Mouse (Mus musculus): ENCODE measurements around the gene Gm26657. TPM values are rescaled to one million over a fixed set of nuclear protein-coding genes. Genes with fewer than 3 reads are reported as not detected.

Gm26657 gene
- polyA plus RNA-seq, 1 experiment = not detected

DNA sequence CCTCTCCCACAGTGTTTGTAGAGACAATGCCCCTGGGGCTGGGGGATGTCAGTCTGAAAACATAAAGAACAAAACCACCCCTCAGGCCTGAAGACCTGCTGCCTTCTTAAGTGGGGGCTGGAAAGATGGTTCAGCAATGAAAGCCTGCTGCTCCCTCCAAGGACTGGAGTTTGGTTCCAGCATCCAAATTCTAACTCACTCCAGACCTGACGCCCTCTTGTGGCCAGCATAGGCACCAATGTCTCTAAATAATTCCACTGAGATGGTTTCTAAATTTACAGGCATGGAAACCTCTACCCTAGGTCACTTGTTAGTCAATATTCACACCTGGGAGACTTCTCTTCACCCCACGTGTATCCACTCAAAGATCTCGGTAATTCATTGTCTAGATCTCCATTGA lies 18.4 kb upstream of the Gm26657 start:
- Histone ChIP-seq H3K79me2 (ENCODE audit: control insufficient read depth, insufficient read depth) (no peaks in the 10 kb centered on the region), H3ac (ENCODE audit: control insufficient read depth, insufficient read length) (no peak overlapping the region), H3K27me3 (ENCODE audit: control insufficient read depth, insufficient read depth, insufficient read length) (no peaks in the 10 kb centered on the region), H3K36me3 (ENCODE audit: control insufficient read depth, insufficient read depth) (no peaks in the 10 kb centered on the region), H3K4me3 (no peak overlapping the region), H3K4me2 (ENCODE audit: low read depth) (no peak overlapping the region)
- no peak for TF ChIP-seq REST (IDR thresholded peaks at IDR 0.05; ENCODE audit: insufficient read depth, insufficient read length)
- no peak for TF ChIP-seq MYOD1 (IDR thresholded peaks at IDR 0.05; ENCODE audit: control insufficient read depth in 1 of 3, insufficient read length in 2 of 3, low read depth in 2 of 3)
- TF ChIP-seq SRF (IDR thresholded peaks at IDR 0.05; ENCODE audit: control insufficient read depth, insufficient read length, low read depth) = no peak
- no peak for TF ChIP-seq POLR2AphosphoS2 (IDR thresholded peaks at IDR 0.05; ENCODE audit: insufficient read length, low read depth)
- no peak for TF ChIP-seq MAX (IDR thresholded peaks at IDR 0.05; ENCODE audit: low read depth)
- TF ChIP-seq USF1 (IDR thresholded peaks at IDR 0.05; ENCODE audit: low read depth) = no peak
- no peak for TF ChIP-seq TCF12 (IDR thresholded peaks at IDR 0.05; ENCODE audit: insufficient read depth, poor library complexity, severe bottlenecking)
- no peak for TF ChIP-seq TCF3 (IDR thresholded peaks at IDR 0.05; ENCODE audit: insufficient read length, low read depth)
- TF ChIP-seq E2F4 (IDR thresholded peaks at IDR 0.05; ENCODE audit: insufficient read depth) = no peak
- TF ChIP-seq CEBPB (IDR thresholded peaks at IDR 0.05; ENCODE audit: insufficient read depth, poor library complexity, severe bottlenecking) = no peak
- no peak for TF ChIP-seq POLR2A (IDR thresholded peaks at IDR 0.05; ENCODE audit: insufficient read length, low read depth)
- no peak for TF ChIP-seq MYOG (IDR thresholded peaks at IDR 0.05; ENCODE audit: control insufficient read depth in 1 of 3, insufficient read depth in 1 of 3, insufficient read length in 2 of 3, low read depth in 2 of 3)

DNA sequence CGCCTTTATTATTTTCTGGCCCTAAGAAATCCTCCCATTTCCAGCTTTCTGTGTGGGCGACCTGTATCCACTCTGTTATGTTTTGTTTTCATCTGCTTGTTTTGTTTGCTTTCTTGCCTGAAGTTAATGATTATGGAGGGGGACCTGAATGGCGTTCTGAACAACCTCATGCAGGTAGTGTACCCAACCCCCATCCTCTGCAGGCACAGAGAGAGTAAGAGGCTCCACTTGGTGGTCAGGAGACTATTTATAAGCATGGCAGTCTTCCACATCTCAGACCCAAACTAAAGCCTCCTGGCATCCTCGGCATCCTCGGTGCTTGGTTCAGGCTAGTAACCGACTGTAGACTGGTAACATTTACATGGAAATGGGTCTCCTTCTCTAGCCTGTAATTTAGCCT lies 17.5 kb upstream of the Gm26657 start:
- no peaks in the 10 kb centered on the region for H3K36me3 ChIP-seq (ENCODE audit: control insufficient read depth, insufficient read depth)
- H3K79me2 ChIP-seq (ENCODE audit: control insufficient read depth, insufficient read depth) = no peaks in the 10 kb centered on the region
- H3K4me3 ChIP-seq = no peak overlapping the region
- H3K27me3 ChIP-seq (ENCODE audit: control insufficient read depth, insufficient read depth, insufficient read length) = no peaks in the 10 kb centered on the region
- no peak overlapping the region for H3ac ChIP-seq (ENCODE audit: control insufficient read depth, insufficient read length)
- no peak overlapping the region for H3K4me2 ChIP-seq (ENCODE audit: low read depth)
- TF ChIP-seq CEBPB (IDR thresholded peaks at IDR 0.05; ENCODE audit: insufficient read depth, poor library complexity, severe bottlenecking) = no peak
- no peak for TF ChIP-seq TCF12 (IDR thresholded peaks at IDR 0.05; ENCODE audit: insufficient read depth, poor library complexity, severe bottlenecking)
- no peak for TF ChIP-seq MAX (IDR thresholded peaks at IDR 0.05; ENCODE audit: low read depth)
- no peak for TF ChIP-seq POLR2A (IDR thresholded peaks at IDR 0.05; ENCODE audit: insufficient read length, low read depth)
- no peak for TF ChIP-seq USF1 (IDR thresholded peaks at IDR 0.05; ENCODE audit: low read depth)
- no peak for TF ChIP-seq REST (IDR thresholded peaks at IDR 0.05; ENCODE audit: insufficient read depth, insufficient read length)
- no peak for TF ChIP-seq E2F4 (IDR thresholded peaks at IDR 0.05; ENCODE audit: insufficient read depth)

DNA sequence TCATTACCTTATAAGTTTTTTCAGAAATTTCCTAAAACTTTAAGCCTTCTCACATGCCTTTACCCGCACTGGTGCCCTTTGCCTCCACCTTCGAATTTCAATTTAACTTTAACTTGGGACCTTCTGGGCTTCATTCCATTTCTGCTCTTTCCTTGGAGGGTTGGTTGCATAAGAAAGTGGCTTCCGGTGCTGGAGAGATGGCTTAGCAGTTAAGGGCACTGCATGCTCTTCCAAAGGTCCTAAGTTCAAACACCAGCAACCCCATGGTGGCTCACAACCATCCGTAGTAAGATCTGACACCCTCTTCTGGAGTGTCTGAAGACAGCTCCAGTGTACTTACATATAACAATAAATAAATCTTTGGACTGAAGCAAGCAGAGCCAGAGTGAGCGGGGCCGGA lies 16.6 kb upstream of the Gm26657 start:
- no peaks in the 10 kb centered on the region for H3K79me2 ChIP-seq (ENCODE audit: control insufficient read depth, insufficient read depth)
- no peak overlapping the region for H3ac ChIP-seq (ENCODE audit: control insufficient read depth, insufficient read length)
- no peak overlapping the region for H3K4me2 ChIP-seq (ENCODE audit: low read depth)
- no peak for TF ChIP-seq MAX (IDR thresholded peaks at IDR 0.05; ENCODE audit: low read depth)
- TF ChIP-seq E2F4 (IDR thresholded peaks at IDR 0.05; ENCODE audit: insufficient read depth) = no peak
- no peak for TF ChIP-seq CEBPB (IDR thresholded peaks at IDR 0.05; ENCODE audit: insufficient read depth, poor library complexity, severe bottlenecking)
- no peak for TF ChIP-seq POLR2AphosphoS2 (IDR thresholded peaks at IDR 0.05; ENCODE audit: insufficient read length, low read depth)
- TF ChIP-seq TCF3 (IDR thresholded peaks at IDR 0.05; ENCODE audit: insufficient read length, low read depth) = no peak
- TF ChIP-seq MYOD1 (IDR thresholded peaks at IDR 0.05; ENCODE audit: control insufficient read depth in 1 of 3, insufficient read length in 2 of 3, low read depth in 2 of 3) = no peak
- TF ChIP-seq TCF12 (IDR thresholded peaks at IDR 0.05; ENCODE audit: insufficient read depth, poor library complexity, severe bottlenecking) = no peak
- no peak for TF ChIP-seq REST (IDR thresholded peaks at IDR 0.05; ENCODE audit: insufficient read depth, insufficient read length)
- no peak for TF ChIP-seq USF1 (IDR thresholded peaks at IDR 0.05; ENCODE audit: low read depth)
- no peak for TF ChIP-seq MYOG (IDR thresholded peaks at IDR 0.05; ENCODE audit: control insufficient read depth in 1 of 3, insufficient read depth in 1 of 3, insufficient read length in 2 of 3, low read depth in 2 of 3)
- no peak for TF ChIP-seq SRF (IDR thresholded peaks at IDR 0.05; ENCODE audit: control insufficient read depth, insufficient read length, low read depth)
- no peak for TF ChIP-seq POLR2A (IDR thresholded peaks at IDR 0.05; ENCODE audit: insufficient read length, low read depth)
- H3K27me3 ChIP-seq (ENCODE audit: control insufficient read depth, insufficient read depth, insufficient read length) = no peaks in the 10 kb centered on the region
- no peak overlapping the region for H3K4me3 ChIP-seq
- no peaks in the 10 kb centered on the region for H3K36me3 ChIP-seq (ENCODE audit: control insufficient read depth, insufficient read depth)

DNA sequence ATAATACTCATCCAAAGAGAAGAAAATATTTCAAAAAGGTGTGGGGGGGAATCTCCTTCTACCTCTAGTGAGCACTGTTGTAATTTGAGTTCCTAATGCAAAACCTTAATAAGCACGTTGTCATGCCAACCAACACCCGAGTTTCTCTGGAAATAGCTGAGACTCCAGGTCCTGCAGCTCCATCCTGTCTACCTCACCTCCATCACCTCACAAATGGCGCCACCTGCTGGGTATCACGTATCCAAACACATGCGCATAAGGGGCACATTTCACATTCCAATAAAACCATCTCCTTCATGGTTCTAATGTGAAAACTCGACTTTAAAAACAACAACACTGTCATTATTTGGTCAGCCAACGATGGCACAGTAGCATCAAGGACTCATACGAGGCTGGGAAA lies 14.0 kb upstream of the Gm26657 start:
- Histone ChIP-seq H3K4me3 (no peak overlapping the region), H3K4me2 (ENCODE audit: low read depth) (no peak overlapping the region), H3K79me2 (ENCODE audit: control insufficient read depth, insufficient read depth) (no peaks in the 10 kb centered on the region), H3ac (ENCODE audit: control insufficient read depth, insufficient read length) (no peak overlapping the region), H3K27me3 (ENCODE audit: control insufficient read depth, insufficient read depth, insufficient read length) (no peaks in the 10 kb centered on the region), H3K36me3 (ENCODE audit: control insufficient read depth, insufficient read depth) (no peaks in the 10 kb centered on the region)
- TF ChIP-seq E2F4 (IDR thresholded peaks at IDR 0.05; ENCODE audit: insufficient read depth) (no peak), USF1 (IDR thresholded peaks at IDR 0.05; ENCODE audit: low read depth) (no peak), TCF12 (IDR thresholded peaks at IDR 0.05; ENCODE audit: insufficient read depth, poor library complexity, severe bottlenecking) (no peak), MYOG (IDR thresholded peaks at IDR 0.05; ENCODE audit: control insufficient read depth in 1 of 3, insufficient read depth in 1 of 3, insufficient read length in 2 of 3, low read depth in 2 of 3) (no peak), SRF (IDR thresholded peaks at IDR 0.05; ENCODE audit: control insufficient read depth, insufficient read length, low read depth) (no peak), CEBPB (IDR thresholded peaks at IDR 0.05; ENCODE audit: insufficient read depth, poor library complexity, severe bottlenecking) (no peak)

DNA sequence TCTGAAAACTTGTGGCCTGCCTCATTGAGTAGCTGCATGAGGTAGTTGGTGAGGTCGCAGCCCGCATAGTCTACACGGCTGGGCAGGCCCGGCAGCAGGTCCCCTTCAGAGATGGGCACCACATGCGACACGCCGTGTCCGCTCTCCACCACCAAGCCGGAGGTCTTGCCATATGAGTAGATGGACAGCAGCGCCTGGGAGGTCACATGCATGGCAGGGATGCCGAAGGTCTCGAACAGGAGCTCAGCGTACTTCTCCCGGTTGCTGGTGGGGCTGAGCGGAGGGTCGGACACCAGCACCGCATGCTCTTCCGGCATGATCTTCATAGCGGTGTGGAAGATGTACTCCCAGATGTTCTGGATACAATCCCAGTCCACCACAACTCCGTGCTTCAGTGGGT lies 741 bp downstream of the Gm26657 start:
- Histone ChIP-seq H3ac (ENCODE audit: control insufficient read depth, insufficient read length) (no peak overlapping the region), H3K36me3 (ENCODE audit: control insufficient read depth, insufficient read depth) (peaks cover 13% of the 10 kb centered on the region), H3K27me3 (ENCODE audit: control insufficient read depth, insufficient read depth, insufficient read length) (no peaks in the 10 kb centered on the region), H3K4me2 (ENCODE audit: low read depth) (no peak overlapping the region), H3K79me2 (ENCODE audit: control insufficient read depth, insufficient read depth) (no peaks in the 10 kb centered on the region), H3K4me3 (no peak overlapping the region)
- TF ChIP-seq REST (IDR thresholded peaks at IDR 0.05; ENCODE audit: insufficient read depth, insufficient read length) (no peak), SRF (IDR thresholded peaks at IDR 0.05; ENCODE audit: control insufficient read depth, insufficient read length, low read depth) (no peak), MYOG (IDR thresholded peaks at IDR 0.05; ENCODE audit: control insufficient read depth in 1 of 3, insufficient read depth in 1 of 3, insufficient read length in 2 of 3, low read depth in 2 of 3) (no peak), POLR2AphosphoS2 (IDR thresholded peaks at IDR 0.05; ENCODE audit: insufficient read length, low read depth) (no peak), E2F4 (IDR thresholded peaks at IDR 0.05; ENCODE audit: insufficient read depth) (no peak), MAX (IDR thresholded peaks at IDR 0.05; ENCODE audit: low read depth) (no peak), TCF12 (IDR thresholded peaks at IDR 0.05; ENCODE audit: insufficient read depth, poor library complexity, severe bottlenecking) (no peak), CEBPB (IDR thresholded peaks at IDR 0.05; ENCODE audit: insufficient read depth, poor library complexity, severe bottlenecking) (no peak), MYOD1 (IDR thresholded peaks at IDR 0.05; ENCODE audit: control insufficient read depth in 1 of 3, insufficient read length in 2 of 3, low read depth in 2 of 3) (no peak), TCF3 (IDR thresholded peaks at IDR 0.05; ENCODE audit: insufficient read length, low read depth) (no peak), POLR2A (IDR thresholded peaks at IDR 0.05; ENCODE audit: insufficient read length, low read depth) (no peak), USF1 (IDR thresholded peaks at IDR 0.05; ENCODE audit: low read depth) (no peak)
